Mouse (Mus musculus): ENCODE data around the gene Dctd.

DNA sequence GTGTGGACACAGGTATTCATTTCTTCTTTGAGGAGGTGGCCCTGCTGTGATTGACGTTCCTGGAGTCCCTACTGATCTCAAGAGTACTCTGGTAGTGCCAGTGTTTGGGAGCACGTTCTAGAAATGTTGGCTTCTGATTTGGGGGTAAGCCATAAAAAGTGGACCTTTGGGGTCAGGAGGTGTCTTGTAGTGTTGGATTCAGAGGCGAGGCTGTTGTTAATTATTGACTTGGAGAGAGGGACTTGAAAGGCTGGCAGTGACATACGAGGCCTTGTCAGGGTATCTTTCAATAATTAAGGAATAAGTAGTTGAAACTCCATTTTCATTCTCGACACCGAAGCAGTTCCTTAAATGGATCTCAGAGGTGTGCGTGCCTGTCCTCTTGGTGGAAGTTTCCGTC is 31.4 kb downstream of the Dctd start:
- no peak for TF ChIP-seq POLR2A (IDR thresholded peaks at IDR 0.05; ENCODE audit: control insufficient read depth, low read depth, low read length)
- TF ChIP-seq CTCF (IDR thresholded peaks at IDR 0.05; ENCODE audit: control insufficient read depth, insufficient read depth, insufficient replicate concordance, low read depth, low read length), result no peak
